17 mouse cellular contexts compared by ENCODE assay signal in genomic region chr8:26791795-26792194, GRCm38 (mm10).
"Had no signal": no experiment of that assay in that cellular context is flagged by ENCODE, and none has a peak within 500 bp of the region (broad histone marks: within the 10 kb centered on the region; RNA-seq: fewer than 3 reads in every experiment).

No protein-coding gene starts in this region.

- H3K36me3 ChIP-seq: liver, embryonic 12.5 days; midbrain, embryonic 10.5 days; midbrain, embryonic 13.5 days; midbrain, embryonic 15.5 days; neural tube, embryonic 13.5 days; neural tube, embryonic 15.5 days had no signal

- H3K4me3 ChIP-seq: liver, embryonic 12.5 days; midbrain, embryonic 10.5 days; midbrain, embryonic 13.5 days; midbrain, embryonic 15.5 days; myocyte; neural tube, embryonic 13.5 days; neural tube, embryonic 15.5 days had no signal

- H3K27me3 ChIP-seq: liver, embryonic 12.5 days; midbrain, embryonic 13.5 days; midbrain, embryonic 15.5 days had no signal

- H3K9ac ChIP-seq: liver, embryonic 12.5 days; liver, embryonic 14.5 days; lung, embryonic 14.5 days; midbrain, embryonic 13.5 days; midbrain, embryonic 15.5 days; neural tube, embryonic 13.5 days; neural tube, embryonic 15.5 days had no signal

- DNase-seq: lung, embryonic 14.5 days; retina, postnatal 1 day; right cerebral cortex, adult 18-20 months; right cerebral cortex, postnatal 25 days; right cerebral cortex, postnatal 4 days; spleen, adult 18-20 months; thymus, adult 18-20 months; thymus, postnatal 14 days; thymus, postnatal 36 days had no signal

- H3K4me2 ChIP-seq: liver, embryonic 12.5 days; lung, embryonic 14.5 days; midbrain, embryonic 13.5 days; midbrain, embryonic 15.5 days; neural tube, embryonic 13.5 days; neural tube, embryonic 15.5 days had no signal

- H3K4me1 ChIP-seq: liver, embryonic 12.5 days; midbrain, embryonic 10.5 days; midbrain, embryonic 13.5 days; midbrain, embryonic 15.5 days; neural tube, embryonic 13.5 days; neural tube, embryonic 15.5 days had no signal

- H3K27ac ChIP-seq: liver, embryonic 12.5 days; liver, embryonic 14.5 days; midbrain, embryonic 10.5 days; midbrain, embryonic 13.5 days; midbrain, embryonic 15.5 days; neural tube, embryonic 13.5 days; neural tube, embryonic 15.5 days had no signal

- ATAC-seq: liver, embryonic 12.5 days; midbrain, embryonic 13.5 days; midbrain, embryonic 15.5 days had no signal

- H3K9me3 ChIP-seq: liver, embryonic 12.5 days; midbrain, embryonic 10.5 days; midbrain, embryonic 13.5 days; midbrain, embryonic 15.5 days; neural tube, embryonic 13.5 days; neural tube, embryonic 15.5 days had no signal
